Mouse (Mus musculus) lung, postnatal 0 days (tissue): ENCODE measurements around the gene Cipc.

ENCODE experiments used
- CTCF ChIP-seq: IDR thresholded peaks from 2 replicates; pipeline ENCODE4 v1.5.1; 2016; ENCODE audit warnings: antibody characterized with exemption, mild to moderate bottlenecking
- EP300 ChIP-seq: IDR thresholded peaks from 2 replicates; pipeline ENCODE4 v1.6.1; 2016; ENCODE audit warnings: antibody characterized with exemption, mild to moderate bottlenecking, control low read depth

DNA sequence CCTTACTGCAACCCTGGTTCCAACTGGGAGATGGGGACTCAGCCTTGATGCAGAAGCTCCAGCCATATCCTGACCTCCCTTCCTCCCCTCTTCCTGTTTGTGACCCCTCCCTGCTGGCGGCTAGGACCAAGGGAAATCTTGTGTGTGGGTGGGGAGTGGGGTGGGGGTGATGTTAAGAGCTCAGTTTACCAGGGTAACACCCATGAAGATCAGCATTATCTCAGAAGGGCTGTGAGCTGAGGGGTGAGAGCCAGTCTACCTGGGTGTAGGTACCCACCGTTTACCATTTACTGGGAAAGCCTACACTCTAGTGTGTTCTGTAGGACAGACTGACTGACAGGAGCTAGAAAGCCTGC, 43.9 kb downstream of the Cipc start:
- TF ChIP-seq CTCF, result no peak
- no peak for TF ChIP-seq EP300
